In the genomic region with DNA sequence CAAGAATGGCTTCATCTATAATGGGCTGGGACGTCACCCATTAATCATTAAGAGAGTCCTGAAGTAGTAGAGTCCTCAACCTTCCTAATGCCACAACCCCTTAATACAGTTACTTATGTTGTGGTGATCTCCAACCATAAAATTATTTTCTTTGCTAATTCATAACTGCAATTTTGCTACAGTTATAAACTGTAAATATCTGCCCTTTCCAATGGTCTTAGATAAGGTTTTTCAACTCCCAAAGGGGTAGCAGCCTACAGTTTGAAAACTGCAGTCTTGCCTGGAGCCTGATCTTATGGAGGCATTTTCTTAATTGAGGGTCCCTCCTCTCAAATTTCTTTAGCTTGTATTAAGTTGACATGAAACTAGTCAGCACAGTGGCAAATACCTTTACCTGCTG, we compare ENCODE assay signal across 39 mouse cellular contexts. TPM values are rescaled to one million over a fixed set of nuclear protein-coding genes. Genes with fewer than 3 reads are reported as not detected.
"Had no signal": no experiment of that assay in that cellular context is flagged by ENCODE, and none has a peak within 500 bp of the region (broad histone marks: within the 10 kb centered on the region; RNA-seq: fewer than 3 reads in every experiment).

No protein-coding gene starts in this region.

- H3K27ac ChIP-seq: limb, embryonic 10.5 days; limb, embryonic 12.5 days; limb, embryonic 13.5 days; limb, embryonic 15.5 days; liver, embryonic 12.5 days; liver, embryonic 13.5 days; liver, embryonic 14.5 days; liver, embryonic 15.5 days; lung, embryonic 15.5 days; macrophage; midbrain, embryonic 10.5 days; midbrain, embryonic 12.5 days; midbrain, embryonic 13.5 days; midbrain, embryonic 15.5 days had no signal

- H3K4me3 ChIP-seq: limb, embryonic 10.5 days; limb, embryonic 12.5 days; limb, embryonic 13.5 days; limb, embryonic 15.5 days; liver, embryonic 12.5 days; liver, embryonic 13.5 days; liver, embryonic 15.5 days; lung, embryonic 15.5 days; megakaryocyte, embryonic 14.5 days; midbrain, embryonic 10.5 days; midbrain, embryonic 12.5 days; midbrain, embryonic 13.5 days; midbrain, embryonic 15.5 days; myocyte had no signal

- DNase-seq: left cerebral cortex, postnatal 4 days; liver; liver, embryonic 13.5 days; liver, postnatal 0 days; lung, adult 18-20 months; lung, adult 2 months; lung, embryonic 14.5 days; lung, postnatal 10 days; lung, postnatal 14 days; lung, postnatal 36 days; lung, postnatal 4 days; midbrain, embryonic 14.5 days had no signal

- H3K9ac ChIP-seq: limb, embryonic 12.5 days; limb, embryonic 13.5 days; limb, embryonic 15.5 days; liver, embryonic 12.5 days; liver, embryonic 13.5 days; liver, embryonic 14.5 days; liver, embryonic 15.5 days; liver, postnatal 0 days; lung, embryonic 14.5 days; lung, embryonic 15.5 days; midbrain, embryonic 12.5 days; midbrain, embryonic 13.5 days; midbrain, embryonic 15.5 days had no signal

- H3K9me3 ChIP-seq: limb, embryonic 10.5 days; limb, embryonic 12.5 days; limb, embryonic 13.5 days; limb, embryonic 15.5 days; liver, embryonic 12.5 days; liver, embryonic 13.5 days; liver, embryonic 15.5 days; lung, embryonic 15.5 days; midbrain, embryonic 10.5 days; midbrain, embryonic 12.5 days; midbrain, embryonic 13.5 days; midbrain, embryonic 15.5 days had no signal

- H3K36me3 ChIP-seq: limb, embryonic 15.5 days; liver, embryonic 13.5 days; liver, embryonic 15.5 days; lung, embryonic 15.5 days; midbrain, embryonic 13.5 days; midbrain, embryonic 15.5 days had no signal

- H3K27me3 ChIP-seq: limb, embryonic 12.5 days; limb, embryonic 13.5 days; limb, embryonic 15.5 days; liver, embryonic 12.5 days; liver, embryonic 13.5 days; liver, embryonic 15.5 days; lung, embryonic 15.5 days; midbrain, embryonic 12.5 days; midbrain, embryonic 13.5 days; midbrain, embryonic 15.5 days had no signal

RNA-seq across cellular contexts. Expression of gene Cby3, which starts 24.9 kb away (rescaled TPM):
- total RNA-seq: left cerebral cortex, adult 8-10 months; left cerebral cortex, postnatal 10 days; left cerebral cortex, postnatal 14 days; left cerebral cortex, postnatal 36 days; left cerebral cortex, postnatal 4 days; liver, adult 2 months; megakaryocyte, adult 5-6 weeks; monocyte, adult 5-6 weeks had no signal
- polyA plus RNA-seq: limb, embryonic 11.5 days; limb, embryonic 12.5 days; liver, adult 2 months; liver, embryonic 11.5 days; liver, embryonic 13.5 days; liver, embryonic 14.5 days; liver, embryonic 15.5 days; liver, embryonic 16.5 days; macrophage; midbrain, embryonic 11.5 days; midbrain, embryonic 12.5 days; myocyte; neural tube, embryonic 11.5 days had no signal
